Mouse (Mus musculus) kidney, embryonic 16.5 days (tissue): Measurements from ENCODE around the gene Morn5. TPM values are rescaled to one million over a fixed set of nuclear protein-coding genes. Genes with fewer than 3 reads are reported as not detected.
A peak's percentile ranks its signal among the peaks of the same experiment; 100 is the strongest.

ENCODE experiments used
- ATAC-seq: fragments of 200-750 bp; cut with Nextera tagmentation; 2 replicates; pipeline ENCODE4 v1.8.0; 2017; ENCODE audit warnings: moderate TSS enrichment; ENCODE audit not compliant: low FRiP score, low TSS enrichment
- H3K27ac ChIP-seq: fragments of 300-500 bp; sonication (generic); 2 replicates; pipeline ENCODE4 v1.5.1; 2014; ENCODE audit warnings: low read length
- H3K27me3 ChIP-seq: fragments of 300-500 bp; sonication (generic); 2 replicates; pipeline ENCODE4 v1.6.1; 2014; ENCODE audit warnings: low read length, control low read depth, mixed read lengths; ENCODE audit not compliant: insufficient read depth
- H3K36me3 ChIP-seq: fragments of 300-500 bp; sonication (generic); 2 replicates; pipeline ENCODE4 v1.6.1; 2014; ENCODE audit warnings: low read length, control low read depth, mixed read lengths; ENCODE audit not compliant: insufficient read depth
- H3K4me1 ChIP-seq: fragments of 300-500 bp; sonication (generic); 2 replicates; pipeline ENCODE4 v1.6.1; 2014; ENCODE audit warnings: low read length, control low read depth, mixed read lengths; ENCODE audit not compliant: insufficient read depth
- H3K4me2 ChIP-seq: fragments of 300-500 bp; sonication (generic); replicated peaks from 2 replicates; pipeline ENCODE4 v1.6.1; 2014; ENCODE audit warnings: low read depth, low read length
- H3K4me3 ChIP-seq: fragments of 300-500 bp; sonication (generic); 2 replicates; pipeline ENCODE4 v1.5.1; 2014; ENCODE audit warnings: mild to moderate bottlenecking, low read length
- H3K9ac ChIP-seq: fragments of 300-500 bp; sonication (generic); replicated peaks from 2 replicates; pipeline ENCODE4 v1.6.1; 2014; ENCODE audit warnings: low read length
- H3K9me3 ChIP-seq: fragments of 300-500 bp; sonication (generic); 2 replicates; pipeline ENCODE4 v1.6.1; 2016; ENCODE audit warnings: low read length, control low read depth
- WGBS: fragments of 180-500 bp; shearing (Covaris S2); extraction: QIAGEN DNeasy Blood & Tissue Kit; methylation state at CpG from one replicate; pipeline ENCODE4 v1.1.7; 2014; 5-methylcytosine and 5-hydroxymethylcytosine counted together
- polyA plus RNA-seq: library from polyadenylated mRNA; unstranded; fragments of >200 nt; fragmentation: Nextera tagmentation; extraction: Ambion mirVana; gene quantifications from 2 replicates; pipeline ENCODE4 v1.2.1, GENCODE M21; 2015

Gene Morn5
- polyA plus RNA-seq, 1 experiment from 2014 or later: 0.70 TPM

- ATAC-seq: peak; percentile 53
- WGBS: 44% methylated on average over 3 of the region's 3 CpGs
- Histone ChIP-seq H3K9ac (no peak overlapping the region), H3K27me3 (no peaks in the 10 kb centered on the region; the same call in 1 of the 2 replicates), H3K4me1 (peaks cover 7% of the 10 kb centered on the region), H3K36me3 (no peaks in the 10 kb centered on the region), H3K27ac (no peak overlapping the region), H3K4me2 (no peak overlapping the region), H3K9me3 (no peaks in the 10 kb centered on the region), H3K4me3 (no peak overlapping the region)
Observed at GRCm38 (mm10) chr2:36023291-36023690, 26.0 kb upstream of the Morn5 start.

- Histone ChIP-seq H3K27ac (no peak overlapping the region), H3K9me3 (0 out of 2 replicates have a peak, but pooled peaks cover 4% of the 10 kb centered on the region), H3K4me2 (no peak overlapping the region), H3K27me3 (no peaks in the 10 kb centered on the region), H3K36me3 (peaks cover 20% of the 10 kb centered on the region), H3K9ac (no peak overlapping the region), H3K4me1 (peaks cover 23% of the 10 kb centered on the region; the same call in 1 of the 2 replicates), H3K4me3 (no peak overlapping the region)
- WGBS: 74% methylated on average over 7 of the region's 7 CpGs
- ATAC-seq: no peak
Observed at GRCm38 (mm10) chr2:36032884-36033283, 16.4 kb upstream of the Morn5 start.

- ATAC-seq: no peak
- peaks cover 23% of the 10 kb centered on the region; the same call in 1 of the 2 replicates for H3K4me1 ChIP-seq
Observed at GRCm38 (mm10) chr2:36033966-36034365, 15.3 kb upstream of the Morn5 start.

GRCm38 (mm10) chr2:36034898-36035297 is 14.4 kb upstream of the Morn5 start:
- no peak for ATAC-seq
- Histone ChIP-seq H3K36me3 (peaks cover 33% of the 10 kb centered on the region), H3K4me3 (no peak overlapping the region), H3K4me2 (no peak overlapping the region), H3K4me1 (peaks cover 23% of the 10 kb centered on the region; the same call in 1 of the 2 replicates), H3K27me3 (no peaks in the 10 kb centered on the region), H3K9ac (no peak overlapping the region), H3K27ac (0 out of 2 replicates have a peak overlapping the region, but pooled peaks have one; percentile 14), H3K9me3 (0 out of 2 replicates have a peak, but pooled peaks cover 4% of the 10 kb centered on the region)
- WGBS: 75% methylated on average over 7 of the region's 7 CpGs

More at GRCm38 (mm10) chr2:36033966-36034365, 15.3 kb upstream of the Morn5 start:
- no peaks in the 10 kb centered on the region for H3K27me3 ChIP-seq
- H3K27ac ChIP-seq: no peak overlapping the region
- no peak overlapping the region for H3K4me2 ChIP-seq
- no peak overlapping the region for H3K9ac ChIP-seq
- H3K36me3 ChIP-seq: peaks cover 27% of the 10 kb centered on the region
- 71% methylated on average over 7 of the region's 7 CpGs for WGBS
- H3K9me3 ChIP-seq: 0 out of 2 replicates have a peak, but pooled peaks cover 4% of the 10 kb centered on the region
- no peak overlapping the region for H3K4me3 ChIP-seq

GRCm38 (mm10) chr2:36035413-36036081 is 13.7 kb upstream of the Morn5 start:
- Histone ChIP-seq H3K4me3 (no peak overlapping the region), H3K27me3 (no peaks in the 10 kb centered on the region), H3K36me3 (peaks cover 33% of the 10 kb centered on the region), H3K4me2 (no peak overlapping the region), H3K27ac (peak overlapping the region; percentile 70), H3K9me3 (0 out of 2 replicates have a peak, but pooled peaks cover 4% of the 10 kb centered on the region), H3K9ac (no peak overlapping the region), H3K4me1 (peaks cover 23% of the 10 kb centered on the region; the same call in 1 of the 2 replicates)
- WGBS: 41% methylated on average over 11 of the region's 11 CpGs
- peak; percentile 46; the same call in 1 of the 2 replicates for ATAC-seq

- Histone ChIP-seq H3K4me1 (peaks cover 24% of the 10 kb centered on the region), H3K4me2 (no peak overlapping the region), H3K9me3 (no peaks in the 10 kb centered on the region), H3K27ac (no peak overlapping the region), H3K27me3 (no peaks in the 10 kb centered on the region), H3K36me3 (peaks cover 46% of the 10 kb centered on the region), H3K9ac (no peak overlapping the region), H3K4me3 (no peak overlapping the region)
- 0 out of 2 replicates have a peak, but pooled peaks have one; percentile 13 for ATAC-seq
- WGBS: 88% methylated on average over 7 of the region's 7 CpGs
Observed at GRCm38 (mm10) chr2:36039297-36039985, 9.8 kb upstream of the Morn5 start.

GRCm38 (mm10) chr2:36040872-36041271 is 8.4 kb upstream of the Morn5 start:
- Histone ChIP-seq H3K4me3 (no peak overlapping the region), H3K36me3 (peaks cover 43% of the 10 kb centered on the region), H3K9me3 (no peaks in the 10 kb centered on the region), H3K4me1 (peaks cover 18% of the 10 kb centered on the region), H3K27me3 (no peaks in the 10 kb centered on the region), H3K4me2 (no peak overlapping the region), H3K27ac (no peak overlapping the region), H3K9ac (peak overlapping the region; percentile 4; the same call in 1 of the 2 replicates)
- no peak for ATAC-seq
- WGBS: 70% methylated on average over 1 of the region's 1 CpGs

GRCm38 (mm10) chr2:36048164-36048563 is 1.1 kb upstream of the Morn5 start:
- H3K4me3 ChIP-seq: peak overlapping the region; percentile 76
- H3K9ac ChIP-seq: peak overlapping the region; percentile 81
- H3K4me2 ChIP-seq: peak overlapping the region; percentile 64
- H3K9me3 ChIP-seq: no peaks in the 10 kb centered on the region
- H3K27me3 ChIP-seq: no peaks in the 10 kb centered on the region
- no peak for ATAC-seq
- H3K27ac ChIP-seq: no peak overlapping the region
- WGBS: 65% methylated on average over 8 of the region's 8 CpGs
- peaks cover 9% of the 10 kb centered on the region for H3K4me1 ChIP-seq
- H3K36me3 ChIP-seq: peaks cover 10% of the 10 kb centered on the region; the same call in 1 of the 2 replicates

GRCm38 (mm10) chr2:36049567-36049954 is 303 bp downstream of the Morn5 start:
- Histone ChIP-seq H3K27me3 (no peaks in the 10 kb centered on the region), H3K4me1 (peaks cover 9% of the 10 kb centered on the region), H3K4me3 (peak overlapping the region; percentile 76), H3K36me3 (no peaks in the 10 kb centered on the region), H3K27ac (no peak overlapping the region), H3K9ac (peak overlapping the region; percentile 81; the same call in 1 of the 2 replicates), H3K4me2 (peak overlapping the region; percentile 64), H3K9me3 (no peaks in the 10 kb centered on the region)
- 47% methylated on average over 10 of the region's 10 CpGs for WGBS
- peak; percentile 29; the same call in 1 of the 2 replicates for ATAC-seq
